Mouse (Mus musculus): ENCODE results near the gene Pik3r2. TPM values are rescaled to one million over a fixed set of nuclear protein-coding genes. Genes with fewer than 3 reads are reported as not detected.
"Not testable (repeated sequence)": the region's sequence is repeated elsewhere in the genome, so short reads cannot be mapped to it uniquely, and the experiment has no call there.

Pik3r2 gene
- 84.3 and 84.6 TPM in 2 replicates for polyA plus RNA-seq (2015; fragmentation: Nextera tagmentation; extraction: Ambion mirVana)

GRCm38 (mm10) chr8:70776496-70777444 lies at the start of gene Pik3r2:
TSS of gene Pik3r2 (minus strand) at chr8:70776713.
- ATAC-seq, result peak; percentile 94

GRCm38 (mm10) chr8:70825816-70826215 lies 49.3 kb upstream of the Pik3r2 start:
- H3K4me2 ChIP-seq, result no peak overlapping the region
- 85% methylated on average over 8 of the region's 8 CpGs for WGBS
- no peaks in the 10 kb centered on the region for H3K36me3 ChIP-seq (ENCODE audit: poor library complexity, severe bottlenecking)
- H3K9me3 ChIP-seq (replicated peaks), result peaks cover 5% of the 10 kb centered on the region; the same call in 1 of the 2 replicates
- peaks cover 5% of the 10 kb centered on the region; the same call in 1 of the 2 replicates for H3K27me3 ChIP-seq
- no peak overlapping the region for H3K27ac ChIP-seq
- ATAC-seq, result no peak
- no peak overlapping the region for H3K9ac ChIP-seq
- no peaks in the 10 kb centered on the region for H3K4me1 ChIP-seq
- H3K4me3 ChIP-seq, result no peak overlapping the region

More at GRCm38 (mm10) chr8:70776496-70777444, at the start of gene Pik3r2:
- Histone ChIP-seq H3K9ac (peak within 1 kb of the TSS; percentile 99), H3K4me3 (peak within 1 kb of the TSS; percentile 86), H3K4me1 (peaks cover 49% of the 10 kb centered on the region), H3K4me2 (peak within 1 kb of the TSS; percentile 93), H3K36me3 (ENCODE audit: poor library complexity, severe bottlenecking) (peaks cover 69% of the 10 kb centered on the region), H3K27ac (peak within 1 kb of the TSS; percentile 98), H3K27me3 (no peaks in the 10 kb centered on the region), H3K9me3 (replicated peaks) (no peaks in the 10 kb centered on the region)
- WGBS, result under 1% methylated on average over 89 of the region's 94 CpGs

DNA sequence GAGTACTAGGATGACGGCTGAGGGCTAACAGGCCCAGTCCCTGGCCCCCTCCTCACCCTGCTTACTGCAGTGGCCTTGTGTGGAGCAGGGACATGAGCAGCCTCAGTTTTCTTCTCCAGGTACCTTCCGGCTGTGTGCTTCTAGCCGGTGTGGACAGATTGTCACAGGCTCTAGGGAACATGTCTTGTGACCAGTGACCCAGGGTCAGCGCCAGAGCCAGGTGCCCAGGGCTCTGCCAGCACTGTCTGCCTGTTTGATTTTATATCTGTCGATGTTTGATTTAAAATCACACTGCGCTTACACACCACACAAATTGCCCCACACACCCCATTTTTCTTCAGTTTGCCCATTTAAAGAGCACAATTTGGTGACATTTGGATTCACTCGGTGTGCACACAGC lies 47.3 kb upstream of the Pik3r2 start:
- no peak for ATAC-seq
- no peaks in the 10 kb centered on the region for H3K36me3 ChIP-seq (ENCODE audit: poor library complexity, severe bottlenecking)
- H3K4me1 ChIP-seq, result no peaks in the 10 kb centered on the region
- H3K27me3 ChIP-seq, result peaks cover 25% of the 10 kb centered on the region
- H3K27ac ChIP-seq, result no peak overlapping the region
- 88% methylated on average over 7 of the region's 7 CpGs for WGBS
- no peak overlapping the region for H3K9ac ChIP-seq
- H3K4me3 ChIP-seq, result no peak overlapping the region
- peaks cover 6% of the 10 kb centered on the region; the same call in 1 of the 2 replicates for H3K9me3 ChIP-seq (replicated peaks)
- H3K4me2 ChIP-seq, result no peak overlapping the region

DNA sequence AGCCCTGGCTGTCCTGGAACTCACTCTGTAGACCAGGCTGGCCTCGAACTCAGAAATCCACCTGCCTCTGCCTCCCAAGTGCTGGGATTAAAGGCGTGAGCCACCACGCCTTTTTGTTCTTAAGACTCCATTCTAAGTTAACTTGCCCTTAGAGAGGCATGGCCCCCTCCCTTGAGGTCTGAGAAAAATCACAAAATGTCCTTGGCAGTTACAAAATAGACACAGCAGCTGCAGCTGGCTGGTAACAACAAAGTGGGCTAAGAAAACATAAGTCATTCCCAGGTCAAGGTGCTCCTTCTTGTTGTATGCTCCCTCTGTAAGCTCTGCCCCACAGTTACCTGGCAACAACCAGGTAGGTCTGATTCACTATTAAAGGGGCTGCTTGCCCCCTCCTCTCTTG lies 46.1 kb upstream of the Pik3r2 start:
- H3K9me3 ChIP-seq (replicated peaks), result peaks cover 12% of the 10 kb centered on the region
- H3K36me3 ChIP-seq (ENCODE audit: poor library complexity, severe bottlenecking); H3K4me1 ChIP-seq; H3K4me3 ChIP-seq; H3K9ac ChIP-seq; ATAC-seq; H3K4me2 ChIP-seq; H3K27ac ChIP-seq: not testable (repeated sequence)
- peaks cover 29% of the 10 kb centered on the region for H3K27me3 ChIP-seq
- WGBS, result 84% methylated on average over 3 of the region's 3 CpGs

DNA sequence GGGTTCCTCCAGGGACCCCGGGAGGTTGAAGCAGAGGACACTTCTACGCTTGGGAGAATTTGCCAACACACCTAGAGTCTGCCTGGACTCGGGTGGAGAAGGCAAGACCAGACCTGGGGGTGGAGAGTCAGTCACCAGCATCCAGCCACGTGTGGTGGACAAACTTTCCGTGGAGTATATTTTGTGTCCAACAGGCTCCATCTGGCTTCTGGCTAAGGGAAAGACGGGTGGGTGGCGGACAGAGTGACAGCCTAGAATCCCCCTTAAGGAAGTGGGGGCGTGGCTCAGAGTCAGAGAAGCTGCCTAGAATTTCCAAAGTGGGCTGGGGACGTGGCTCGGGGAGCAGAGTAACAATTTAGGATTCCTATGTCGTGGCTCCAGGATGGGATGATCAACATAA lies 45.5 kb upstream of the Pik3r2 start:
- Histone ChIP-seq H3K27me3 (peaks cover 34% of the 10 kb centered on the region), H3K36me3 (ENCODE audit: poor library complexity, severe bottlenecking) (no peaks in the 10 kb centered on the region), H3K4me3 (no peak overlapping the region), H3K27ac (no peak overlapping the region), H3K4me2 (no peak overlapping the region), H3K9me3 (replicated peaks) (peaks cover 11% of the 10 kb centered on the region), H3K9ac (no peak overlapping the region; the same call in 1 of the 2 replicates), H3K4me1 (0 out of 2 replicates have a peak, but pooled peaks cover under 1% of the 10 kb centered on the region)
- ATAC-seq, result peak; percentile 19; the same call in 1 of the 2 replicates
- 56% methylated on average over 11 of the region's 11 CpGs for WGBS

GRCm38 (mm10) chr8:70821399-70821962 lies 45.0 kb upstream of the Pik3r2 start:
- H3K9ac ChIP-seq, result no peak overlapping the region; the same call in 1 of the 2 replicates

DNA sequence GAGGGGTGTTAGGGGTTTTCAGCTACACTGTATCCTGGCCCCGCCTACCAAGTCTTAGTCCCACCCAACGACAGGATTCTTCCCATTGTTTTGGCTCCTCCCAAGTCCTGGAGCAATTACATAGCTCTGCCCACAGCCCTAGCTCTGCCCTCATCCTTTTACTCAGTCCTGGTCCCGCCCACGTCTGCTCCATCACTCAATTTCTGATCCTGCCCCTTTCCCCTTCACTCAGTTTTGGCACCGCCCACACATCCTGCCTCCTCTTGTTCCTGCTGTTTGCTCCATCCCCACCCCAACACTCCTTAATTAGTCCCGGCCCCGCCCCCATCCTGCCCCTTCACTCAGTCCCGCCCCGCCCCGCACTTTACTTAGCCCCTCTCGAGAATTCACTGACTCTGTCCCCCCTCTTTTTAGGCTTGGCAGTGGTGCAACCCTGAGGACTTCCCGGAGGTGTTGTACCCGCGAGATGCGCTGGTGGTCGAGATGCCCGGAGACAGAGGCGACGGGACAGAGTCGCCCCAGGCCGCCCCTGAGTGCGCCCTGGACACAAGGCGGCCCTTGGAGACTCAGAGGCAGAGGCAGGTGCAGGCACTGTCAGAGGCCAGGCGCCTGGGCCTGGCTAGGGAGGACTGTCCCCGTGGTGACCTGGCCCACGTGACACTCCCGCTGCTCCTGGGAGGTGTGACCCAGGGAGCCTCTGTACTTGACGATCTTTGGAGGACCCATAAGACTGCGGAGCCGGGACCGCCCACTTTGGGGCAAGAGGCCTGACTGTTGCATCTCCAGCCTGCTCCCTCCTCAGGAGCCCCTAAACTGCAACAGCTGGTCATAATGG lies 43.8 kb upstream of the Pik3r2 start:
- no peak overlapping the region for H3K27ac ChIP-seq
- no peak overlapping the region for H3K9ac ChIP-seq
- peak; percentile 56; the same call in 1 of the 2 replicates for ATAC-seq
- H3K36me3 ChIP-seq (ENCODE audit: poor library complexity, severe bottlenecking), result no peaks in the 10 kb centered on the region
- H3K27me3 ChIP-seq, result peaks cover 51% of the 10 kb centered on the region
- no peak overlapping the region for H3K4me3 ChIP-seq
- WGBS, result 2% methylated on average over 31 of the region's 31 CpGs
- H3K4me2 ChIP-seq, result no peak overlapping the region; the same call in 1 of the 2 replicates
- H3K9me3 ChIP-seq (replicated peaks), result peaks cover 7% of the 10 kb centered on the region; the same call in 1 of the 2 replicates
- H3K4me1 ChIP-seq, result 0 out of 2 replicates have a peak, but pooled peaks cover 5% of the 10 kb centered on the region

More at GRCm38 (mm10) chr8:70821399-70821962, 45.0 kb upstream of the Pik3r2 start:
- ATAC-seq, result peak; percentile 59
- no peak overlapping the region for H3K4me3 ChIP-seq
- 17% methylated on average over 30 of the region's 30 CpGs for WGBS
- no peak overlapping the region for H3K4me2 ChIP-seq
- peaks cover 39% of the 10 kb centered on the region for H3K27me3 ChIP-seq
- H3K36me3 ChIP-seq (ENCODE audit: poor library complexity, severe bottlenecking), result no peaks in the 10 kb centered on the region
- no peak overlapping the region for H3K27ac ChIP-seq
- peaks cover 7% of the 10 kb centered on the region; the same call in 1 of the 2 replicates for H3K9me3 ChIP-seq (replicated peaks)
- H3K4me1 ChIP-seq, result 0 out of 2 replicates have a peak, but pooled peaks cover 5% of the 10 kb centered on the region

- peaks cover 64% of the 10 kb centered on the region for H3K27me3 ChIP-seq
- H3K4me3 ChIP-seq, result no peak overlapping the region
- 0 out of 2 replicates have a peak, but pooled peaks cover 5% of the 10 kb centered on the region for H3K4me1 ChIP-seq
- H3K36me3 ChIP-seq (ENCODE audit: poor library complexity, severe bottlenecking), result no peaks in the 10 kb centered on the region
- H3K4me2 ChIP-seq, result peak overlapping the region; percentile 45
- H3K9me3 ChIP-seq (replicated peaks), result peaks cover 7% of the 10 kb centered on the region; the same call in 1 of the 2 replicates
- WGBS, result 12% methylated on average over 30 of the region's 30 CpGs
- no peak overlapping the region for H3K9ac ChIP-seq
- 0 out of 2 replicates have a peak, but pooled peaks have one; percentile 8 for ATAC-seq
- H3K27ac ChIP-seq, result no peak overlapping the region
These were observed 40.2 kb upstream of the Pik3r2 start for GRCm38 (mm10) chr8:70816679-70817078.

GRCm38 (mm10) chr8:70812885-70813284 lies 36.4 kb upstream of the Pik3r2 start:
- Histone ChIP-seq H3K27ac (no peak overlapping the region), H3K4me3 (no peak overlapping the region), H3K4me2 (no peak overlapping the region), H3K9me3 (replicated peaks) (no peaks in the 10 kb centered on the region), H3K4me1 (0 out of 2 replicates have a peak, but pooled peaks cover 5% of the 10 kb centered on the region), H3K27me3 (peaks cover 35% of the 10 kb centered on the region), H3K9ac (no peak overlapping the region), H3K36me3 (ENCODE audit: poor library complexity, severe bottlenecking) (no peaks in the 10 kb centered on the region)
- WGBS, result 72% methylated on average over 4 of the region's 4 CpGs
- no peak for ATAC-seq

- WGBS, result 34% methylated on average over 4 of the region's 4 CpGs
- no peak for ATAC-seq
- peaks cover 34% of the 10 kb centered on the region for H3K27me3 ChIP-seq
- H3K4me2 ChIP-seq, result no peak overlapping the region
- no peak overlapping the region for H3K4me3 ChIP-seq
- H3K4me1 ChIP-seq, result 0 out of 2 replicates have a peak, but pooled peaks cover 5% of the 10 kb centered on the region
- H3K27ac ChIP-seq, result no peak overlapping the region
- H3K9me3 ChIP-seq (replicated peaks), result no peaks in the 10 kb centered on the region
- no peak overlapping the region for H3K9ac ChIP-seq
- H3K36me3 ChIP-seq (ENCODE audit: poor library complexity, severe bottlenecking), result no peaks in the 10 kb centered on the region
These were observed 35.5 kb upstream of the Pik3r2 start for GRCm38 (mm10) chr8:70812055-70812454.

GRCm38 (mm10) chr8:70810962-70811680 lies 34.6 kb upstream of the Pik3r2 start:
- no peaks in the 10 kb centered on the region for H3K4me1 ChIP-seq
- no peaks in the 10 kb centered on the region for H3K36me3 ChIP-seq (ENCODE audit: poor library complexity, severe bottlenecking)
- no peak for ATAC-seq
- H3K4me2 ChIP-seq, result no peak overlapping the region
- no peak overlapping the region for H3K4me3 ChIP-seq
- H3K9ac ChIP-seq, result no peak overlapping the region
- H3K9me3 ChIP-seq (replicated peaks), result no peaks in the 10 kb centered on the region
- no peak overlapping the region for H3K27ac ChIP-seq
- H3K27me3 ChIP-seq, result peaks cover 32% of the 10 kb centered on the region
- WGBS, result 78% methylated on average over 20 of the region's 20 CpGs

Data from forebrain, embryonic 13.5 days (tissue).